Mouse (Mus musculus): ENCODE data around the gene Atp5j.

Gene Atp5j

GRCm38 (mm10) chr16:84807874-84808273 is 27.6 kb downstream of the Atp5j start:
- no peak for DNase-seq (ENCODE audit: low spot score in 2 of 2)

GRCm38 (mm10) chr16:84806175-84806574 is 29.2 kb downstream of the Atp5j start:
- no peak for DNase-seq (ENCODE audit: low spot score in 2 of 2)

- DNase-seq (ENCODE audit: low spot score in 2 of 2) = no peak
Observed at GRCm38 (mm10) chr16:84804866-84805265, 30.6 kb downstream of the Atp5j start.

GRCm38 (mm10) chr16:84802217-84802616 is 33.2 kb downstream of the Atp5j start:
- peak in 1 of 2 experiments; percentile 13 for DNase-seq (ENCODE audit: low spot score in 2 of 2)

- DNase-seq (ENCODE audit: low spot score in 2 of 2) = no peak
Observed at GRCm38 (mm10) chr16:84800038-84800437, 35.4 kb downstream of the Atp5j start.

- DNase-seq (ENCODE audit: low spot score in 2 of 2) = no peak
Observed at GRCm38 (mm10) chr16:84796678-84797077, 38.7 kb downstream of the Atp5j start.

- DNase-seq (ENCODE audit: low spot score in 2 of 2) = no peak
Observed at GRCm38 (mm10) chr16:84795337-84795736, 40.1 kb downstream of the Atp5j start.

- DNase-seq (ENCODE audit: low spot score in 2 of 2) = no peak
Observed at GRCm38 (mm10) chr16:84793401-84793800, 42.0 kb downstream of the Atp5j start.

GRCm38 (mm10) chr16:84790595-84791165 is 44.7 kb downstream of the Atp5j start:
- no peak for DNase-seq (ENCODE audit: low spot score in 2 of 2)

- DNase-seq (ENCODE audit: low spot score in 2 of 2) = no peak
Observed at GRCm38 (mm10) chr16:84784966-84785365, 50.5 kb downstream of the Atp5j start.

- DNase-seq (ENCODE audit: low spot score in 2 of 2) = no peak
Observed at GRCm38 (mm10) chr16:84783279-84783678, 52.1 kb downstream of the Atp5j start.

- DNase-seq (ENCODE audit: low spot score in 2 of 2) = no peak
Observed at GRCm38 (mm10) chr16:84779718-84780117, 55.7 kb downstream of the Atp5j start.

- DNase-seq (ENCODE audit: low spot score in 2 of 2) = no peak
Observed at GRCm38 (mm10) chr16:84778861-84779630, 56.4 kb downstream of the Atp5j start.

- no peak for DNase-seq (ENCODE audit: low spot score in 2 of 2)
Observed at GRCm38 (mm10) chr16:84778431-84778830, 57.0 kb downstream of the Atp5j start.
